Mouse (Mus musculus): ENCODE measurements around the gene Pdilt. TPM values are rescaled to one million over a fixed set of nuclear protein-coding genes. Genes with fewer than 3 reads are reported as not detected.

Gene Pdilt
- total and polyA plus RNA-seq, 2 experiments from 2014 or later = 0.07 TPM; not detected in 1

DNA sequence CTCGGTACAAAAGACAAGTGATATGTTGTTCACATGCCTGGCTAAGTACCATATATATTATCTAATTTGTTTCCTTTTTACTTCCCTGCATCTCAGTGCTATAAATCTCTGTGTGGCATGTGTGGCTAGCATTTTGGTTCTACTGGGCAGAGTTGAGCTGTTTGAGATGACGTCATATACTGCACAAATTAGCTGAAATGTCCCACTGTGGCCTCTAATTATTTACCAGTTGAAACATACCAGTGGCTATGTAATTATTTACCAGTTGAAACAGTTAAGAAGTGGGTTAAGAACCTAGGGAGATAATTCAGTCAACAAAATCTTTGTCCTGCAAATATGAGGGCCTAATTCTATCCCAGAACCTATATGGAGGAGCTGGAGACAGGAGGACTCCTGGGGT is 4.3 kb upstream of the Pdilt start:
- Histone ChIP-seq H3K27ac (ENCODE audit: low read depth, low read length) (no peak overlapping the region), H3K9ac (replicated peaks; ENCODE audit: low read length, poor library complexity, severe bottlenecking) (no peak overlapping the region), H3K4me1 (ENCODE audit: insufficient read depth, low read length) (no peaks in the 10 kb centered on the region), H3K4me2 (ENCODE audit: low read depth, low read length, poor library complexity, severe bottlenecking) (no peak overlapping the region), H3K27me3 (ENCODE audit: insufficient read depth, low read length) (no peaks in the 10 kb centered on the region), H3K9me3 (ENCODE audit: low read length) (no peaks in the 10 kb centered on the region), H3K4me3 (ENCODE audit: low read depth, low read length) (no peak overlapping the region), H3K36me3 (ENCODE audit: insufficient read depth, low read length) (no peaks in the 10 kb centered on the region)
- TF ChIP-seq CTCF (IDR thresholded peaks at IDR 0.05) = no peak
- 89% methylated on average over 2 of the region's 2 CpGs for WGBS
- DNase-seq (ENCODE audit: low spot score) (no peak), ATAC-seq (ENCODE audit: low FRiP score) (no peak)

DNA sequence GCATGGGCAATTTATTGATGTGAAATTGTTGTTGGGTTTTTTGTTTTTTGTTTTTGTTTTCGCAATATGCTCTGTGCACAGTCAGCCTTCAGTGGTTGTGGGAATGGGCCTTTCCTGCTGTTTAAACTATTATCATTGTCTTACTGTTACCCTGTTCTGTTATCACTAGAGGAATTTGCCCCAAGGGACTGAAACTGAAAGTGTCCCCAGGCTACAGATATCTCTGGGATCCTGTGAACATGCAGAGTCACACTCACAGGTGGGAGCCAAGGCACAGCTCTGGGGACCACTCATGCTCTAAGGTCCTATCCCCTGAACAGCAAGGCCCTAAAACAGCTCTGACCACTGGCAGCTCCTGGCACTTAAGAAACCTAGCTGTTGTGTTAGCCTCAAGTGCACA is 3.8 kb upstream of the Pdilt start:
- Histone ChIP-seq H3K36me3 (ENCODE audit: insufficient read depth, low read length) (no peaks in the 10 kb centered on the region), H3K4me1 (ENCODE audit: insufficient read depth, low read length) (no peaks in the 10 kb centered on the region), H3K27me3 (ENCODE audit: insufficient read depth, low read length) (no peaks in the 10 kb centered on the region), H3K9me3 (ENCODE audit: low read length) (no peaks in the 10 kb centered on the region), H3K9ac (replicated peaks; ENCODE audit: low read length, poor library complexity, severe bottlenecking) (no peak overlapping the region), H3K4me2 (ENCODE audit: low read depth, low read length, poor library complexity, severe bottlenecking) (no peak overlapping the region), H3K4me3 (ENCODE audit: low read depth, low read length) (no peak overlapping the region), H3K27ac (ENCODE audit: low read depth, low read length) (no peak overlapping the region)
- DNase-seq (ENCODE audit: low spot score) (no peak), ATAC-seq (ENCODE audit: low FRiP score) (no peak)
- 95% methylated on average over 1 of the region's 1 CpGs for WGBS
- TF ChIP-seq CTCF (IDR thresholded peaks at IDR 0.05) = no peak

GRCm38 (mm10) chr7:119526486-119526885 is 3.2 kb upstream of the Pdilt start:
- Histone ChIP-seq H3K36me3 (ENCODE audit: insufficient read depth, low read length) (no peaks in the 10 kb centered on the region), H3K4me2 (ENCODE audit: low read depth, low read length, poor library complexity, severe bottlenecking) (no peak overlapping the region), H3K27ac (ENCODE audit: low read depth, low read length) (no peak overlapping the region), H3K4me1 (ENCODE audit: insufficient read depth, low read length) (no peaks in the 10 kb centered on the region), H3K4me3 (ENCODE audit: low read depth, low read length) (no peak overlapping the region), H3K9ac (replicated peaks; ENCODE audit: low read length, poor library complexity, severe bottlenecking) (no peak overlapping the region), H3K27me3 (ENCODE audit: insufficient read depth, low read length) (no peaks in the 10 kb centered on the region), H3K9me3 (ENCODE audit: low read length) (no peaks in the 10 kb centered on the region)
- DNase-seq (ENCODE audit: low spot score) = no peak
- TF ChIP-seq CTCF (IDR thresholded peaks at IDR 0.05) = no peak
- WGBS = 49% methylated on average over 13 of the region's 13 CpGs
- ATAC-seq (ENCODE audit: low FRiP score) = no peak

DNA sequence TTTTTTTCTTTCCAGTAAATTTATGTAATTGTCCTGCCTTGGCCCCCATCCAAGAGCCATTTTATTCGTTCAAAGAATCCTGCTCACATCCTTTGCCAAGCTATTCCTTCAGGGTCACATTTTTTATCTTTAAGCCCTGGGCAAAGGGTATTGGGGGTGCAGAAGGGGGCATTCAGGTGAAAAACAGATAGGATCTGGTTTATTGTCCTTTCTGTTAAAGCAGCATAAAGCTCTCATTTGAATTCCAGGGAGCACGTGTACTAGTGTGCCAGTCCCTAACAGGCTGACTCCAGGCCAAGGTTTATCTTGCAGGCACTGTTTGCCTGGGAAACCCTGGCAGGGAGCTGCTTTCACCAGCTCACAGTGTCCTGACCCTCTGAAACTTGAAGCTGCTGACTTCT is 2.6 kb upstream of the Pdilt start:
- Histone ChIP-seq H3K4me3 (ENCODE audit: low read depth, low read length) (no peak overlapping the region), H3K4me1 (ENCODE audit: insufficient read depth, low read length) (no peaks in the 10 kb centered on the region), H3K9ac (replicated peaks; ENCODE audit: low read length, poor library complexity, severe bottlenecking) (no peak overlapping the region), H3K36me3 (ENCODE audit: insufficient read depth, low read length) (no peaks in the 10 kb centered on the region), H3K9me3 (ENCODE audit: low read length) (no peaks in the 10 kb centered on the region), H3K4me2 (ENCODE audit: low read depth, low read length, poor library complexity, severe bottlenecking) (no peak overlapping the region), H3K27ac (ENCODE audit: low read depth, low read length) (no peak overlapping the region), H3K27me3 (ENCODE audit: insufficient read depth, low read length) (no peaks in the 10 kb centered on the region)
- peak; percentile 20; the same call in 1 of the 2 replicates for ATAC-seq (ENCODE audit: low FRiP score)
- no peak for TF ChIP-seq CTCF (IDR thresholded peaks at IDR 0.05)
- peak; percentile 61 for DNase-seq (ENCODE audit: low spot score)
- 23% methylated on average over 2 of the region's 2 CpGs for WGBS

GRCm38 (mm10) chr7:119522385-119522784 is 904 bp downstream of the Pdilt start:
- 68% methylated on average over 1 of the region's 1 CpGs for WGBS
- no peak overlapping the region for H3K9ac ChIP-seq (replicated peaks; ENCODE audit: low read length, poor library complexity, severe bottlenecking)
- no peak overlapping the region for H3K4me2 ChIP-seq (ENCODE audit: low read depth, low read length, poor library complexity, severe bottlenecking)
- no peak for ATAC-seq (ENCODE audit: low FRiP score)
- no peak overlapping the region for H3K4me3 ChIP-seq (ENCODE audit: low read depth, low read length)
- no peaks in the 10 kb centered on the region for H3K36me3 ChIP-seq (ENCODE audit: insufficient read depth, low read length)
- no peak overlapping the region for H3K27ac ChIP-seq (ENCODE audit: low read depth, low read length)
- no peaks in the 10 kb centered on the region for H3K27me3 ChIP-seq (ENCODE audit: insufficient read depth, low read length)
- TF ChIP-seq CTCF (IDR thresholded peaks at IDR 0.05) = no peak
- no peaks in the 10 kb centered on the region for H3K4me1 ChIP-seq (ENCODE audit: insufficient read depth, low read length)
- no peaks in the 10 kb centered on the region for H3K9me3 ChIP-seq (ENCODE audit: low read length)
- DNase-seq (ENCODE audit: low spot score) = no peak

DNA sequence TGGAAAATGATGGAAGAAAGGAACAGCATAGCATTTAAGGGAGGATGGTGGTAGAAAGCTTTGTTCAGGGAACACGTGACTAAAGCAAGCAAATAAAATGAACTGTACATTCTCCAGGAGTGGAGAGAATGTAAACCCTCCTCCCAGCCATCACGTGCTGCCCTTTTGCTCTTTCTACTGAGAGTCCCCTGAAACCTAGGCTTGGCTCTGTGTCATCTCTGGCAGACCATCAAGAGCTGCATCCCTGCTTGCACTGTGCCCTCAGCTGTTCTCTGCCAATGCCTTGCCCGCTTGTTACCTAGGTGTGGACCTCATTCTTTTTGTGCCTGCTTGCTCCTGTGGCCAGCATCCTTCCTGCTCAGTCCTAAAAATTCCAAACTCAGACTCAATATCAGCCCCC is 1.5 kb downstream of the Pdilt start:
- Histone ChIP-seq H3K27me3 (ENCODE audit: insufficient read depth, low read length) (no peaks in the 10 kb centered on the region), H3K4me3 (ENCODE audit: low read depth, low read length) (no peak overlapping the region), H3K9ac (replicated peaks; ENCODE audit: low read length, poor library complexity, severe bottlenecking) (no peak overlapping the region), H3K36me3 (ENCODE audit: insufficient read depth, low read length) (no peaks in the 10 kb centered on the region), H3K27ac (ENCODE audit: low read depth, low read length) (no peak overlapping the region), H3K4me1 (ENCODE audit: insufficient read depth, low read length) (no peaks in the 10 kb centered on the region), H3K9me3 (ENCODE audit: low read length) (no peaks in the 10 kb centered on the region), H3K4me2 (ENCODE audit: low read depth, low read length, poor library complexity, severe bottlenecking) (no peak overlapping the region)
- WGBS = 81% methylated on average over 3 of the region's 3 CpGs
- no peak for TF ChIP-seq CTCF (IDR thresholded peaks at IDR 0.05)
- ATAC-seq (ENCODE audit: low FRiP score) (no peak), DNase-seq (ENCODE audit: low spot score) (no peak)
